Mouse (Mus musculus): ENCODE measurements around the gene Armc7. TPM values are rescaled to one million over a fixed set of nuclear protein-coding genes. Genes with fewer than 3 reads are reported as not detected.

The Armc7 gene
- total and polyA plus RNA-seq, 2 experiments from 2014 or later, result 13.4 to 14.0 TPM

GRCm38 (mm10) chr11:115506586-115506985, 31.1 kb downstream of the Armc7 start:
- H3K4me1 ChIP-seq (ENCODE audit: insufficient read depth, low read length), result peaks cover 15% of the 10 kb centered on the region
- H3K9ac ChIP-seq (replicated peaks; ENCODE audit: low read length, poor library complexity, severe bottlenecking), result no peak overlapping the region
- H3K4me2 ChIP-seq (ENCODE audit: low read depth, low read length, poor library complexity, severe bottlenecking), result no peak overlapping the region

GRCm38 (mm10) chr11:115508061-115508460, 32.6 kb downstream of the Armc7 start:
- TF ChIP-seq CTCF (IDR thresholded peaks at IDR 0.05), result no peak
- peaks cover 19% of the 10 kb centered on the region for H3K4me1 ChIP-seq (ENCODE audit: insufficient read depth, low read length)
- 73% methylated on average over 2 of the region's 2 CpGs for WGBS
- no peak overlapping the region for H3K4me3 ChIP-seq (ENCODE audit: low read depth, low read length)
- 0 out of 2 replicates have a peak, but pooled peaks cover 3% of the 10 kb centered on the region for H3K36me3 ChIP-seq (ENCODE audit: insufficient read depth, low read length)
- no peak for ATAC-seq (ENCODE audit: low FRiP score)
- H3K27me3 ChIP-seq (ENCODE audit: insufficient read depth, low read length), result no peaks in the 10 kb centered on the region
- H3K27ac ChIP-seq (ENCODE audit: low read depth, low read length), result no peak overlapping the region
- DNase-seq (ENCODE audit: low spot score), result no peak
- no peak overlapping the region for H3K4me2 ChIP-seq (ENCODE audit: low read depth, low read length, poor library complexity, severe bottlenecking)
- H3K9me3 ChIP-seq (ENCODE audit: low read length), result no peaks in the 10 kb centered on the region
- no peak overlapping the region for H3K9ac ChIP-seq (replicated peaks; ENCODE audit: low read length, poor library complexity, severe bottlenecking)

More at GRCm38 (mm10) chr11:115506586-115506985, 31.1 kb downstream of the Armc7 start:
- ATAC-seq (ENCODE audit: low FRiP score), result no peak
- Histone ChIP-seq H3K27me3 (ENCODE audit: insufficient read depth, low read length) (no peaks in the 10 kb centered on the region), H3K27ac (ENCODE audit: low read depth, low read length) (no peak overlapping the region), H3K36me3 (ENCODE audit: insufficient read depth, low read length) (peaks cover 7% of the 10 kb centered on the region), H3K9me3 (ENCODE audit: low read length) (no peaks in the 10 kb centered on the region), H3K4me3 (ENCODE audit: low read depth, low read length) (no peak overlapping the region)
- 62% methylated on average over 3 of the region's 3 CpGs for WGBS
- no peak for TF ChIP-seq CTCF (IDR thresholded peaks at IDR 0.05)
- no peak for DNase-seq (ENCODE audit: low spot score)

GRCm38 (mm10) chr11:115509773-115510506, 34.5 kb downstream of the Armc7 start:
- no peaks in the 10 kb centered on the region for H3K36me3 ChIP-seq (ENCODE audit: insufficient read depth, low read length)
- H3K9ac ChIP-seq (replicated peaks; ENCODE audit: low read length, poor library complexity, severe bottlenecking), result peak overlapping the region; percentile 14; the same call in 1 of the 2 replicates
- H3K27me3 ChIP-seq (ENCODE audit: insufficient read depth, low read length), result no peaks in the 10 kb centered on the region
- DNase-seq (ENCODE audit: low spot score), result no peak
- peak overlapping the region; percentile 76 for H3K4me2 ChIP-seq (ENCODE audit: low read depth, low read length, poor library complexity, severe bottlenecking)
- H3K9me3 ChIP-seq (ENCODE audit: low read length), result no peaks in the 10 kb centered on the region
- no peak for ATAC-seq (ENCODE audit: low FRiP score)
- TF ChIP-seq CTCF (IDR thresholded peaks at IDR 0.05), result no peak
- peak overlapping the region; percentile 5; the same call in 1 of the 2 replicates for H3K4me3 ChIP-seq (ENCODE audit: low read depth, low read length)
- H3K27ac ChIP-seq (ENCODE audit: low read depth, low read length), result no peak overlapping the region
- peaks cover 19% of the 10 kb centered on the region for H3K4me1 ChIP-seq (ENCODE audit: insufficient read depth, low read length)
- 20% methylated on average over 6 of the region's 6 CpGs for WGBS

- no peak for TF ChIP-seq CTCF (IDR thresholded peaks at IDR 0.05)
- Histone ChIP-seq H3K9me3 (ENCODE audit: low read length) (no peaks in the 10 kb centered on the region), H3K36me3 (ENCODE audit: insufficient read depth, low read length) (no peaks in the 10 kb centered on the region), H3K4me3 (ENCODE audit: low read depth, low read length) (peak overlapping the region; percentile 99; the same call in 1 of the 2 replicates), H3K4me2 (ENCODE audit: low read depth, low read length, poor library complexity, severe bottlenecking) (peak overlapping the region; percentile 76), H3K9ac (replicated peaks; ENCODE audit: low read length, poor library complexity, severe bottlenecking) (no peak overlapping the region), H3K4me1 (ENCODE audit: insufficient read depth, low read length) (peaks cover 19% of the 10 kb centered on the region), H3K27ac (ENCODE audit: low read depth, low read length) (no peak overlapping the region), H3K27me3 (ENCODE audit: insufficient read depth, low read length) (no peaks in the 10 kb centered on the region)
- WGBS, result 43% methylated on average over 5 of the region's 5 CpGs
- no peak for DNase-seq (ENCODE audit: low spot score)
- no peak for ATAC-seq (ENCODE audit: low FRiP score)
These were observed 35.0 kb downstream of the Armc7 start for GRCm38 (mm10) chr11:115510507-115510888.

- peak; percentile 2 for DNase-seq (ENCODE audit: low spot score)
- no peak for TF ChIP-seq CTCF (IDR thresholded peaks at IDR 0.05)
- Histone ChIP-seq H3K4me1 (ENCODE audit: insufficient read depth, low read length) (peaks cover 19% of the 10 kb centered on the region), H3K9me3 (ENCODE audit: low read length) (no peaks in the 10 kb centered on the region), H3K9ac (replicated peaks; ENCODE audit: low read length, poor library complexity, severe bottlenecking) (peak overlapping the region; percentile 97), H3K4me3 (ENCODE audit: low read depth, low read length) (peak overlapping the region; percentile 99), H3K36me3 (ENCODE audit: insufficient read depth, low read length) (no peaks in the 10 kb centered on the region), H3K27ac (ENCODE audit: low read depth, low read length) (no peak overlapping the region), H3K4me2 (ENCODE audit: low read depth, low read length, poor library complexity, severe bottlenecking) (peak overlapping the region; percentile 76), H3K27me3 (ENCODE audit: insufficient read depth, low read length) (no peaks in the 10 kb centered on the region)
- WGBS, result 34% methylated on average over 2 of the region's 2 CpGs
- ATAC-seq (ENCODE audit: low FRiP score), result no peak
These were observed 35.7 kb downstream of the Armc7 start for GRCm38 (mm10) chr11:115511121-115511520.

GRCm38 (mm10) chr11:115512004-115512403, 36.5 kb downstream of the Armc7 start:
- peak overlapping the region; percentile 76 for H3K4me2 ChIP-seq (ENCODE audit: low read depth, low read length, poor library complexity, severe bottlenecking)
- DNase-seq (ENCODE audit: low spot score) (peak; percentile 68), ATAC-seq (ENCODE audit: low FRiP score) (no peak)

More at GRCm38 (mm10) chr11:115512004-115512403, 36.5 kb downstream of the Armc7 start:
- Histone ChIP-seq H3K27me3 (ENCODE audit: insufficient read depth, low read length) (no peaks in the 10 kb centered on the region), H3K4me3 (ENCODE audit: low read depth, low read length) (peak overlapping the region; percentile 99), H3K9me3 (ENCODE audit: low read length) (no peaks in the 10 kb centered on the region), H3K4me1 (ENCODE audit: insufficient read depth, low read length) (peaks cover 19% of the 10 kb centered on the region), H3K27ac (ENCODE audit: low read depth, low read length) (peak overlapping the region; percentile 91), H3K9ac (replicated peaks; ENCODE audit: low read length, poor library complexity, severe bottlenecking) (peak overlapping the region; percentile 97), H3K36me3 (ENCODE audit: insufficient read depth, low read length) (no peaks in the 10 kb centered on the region)
- 9% methylated on average over 3 of the region's 3 CpGs for WGBS
- no peak for TF ChIP-seq CTCF (IDR thresholded peaks at IDR 0.05)

Measured in midbrain, postnatal 0 days (tissue).